ENCODE assay signal across 10 mouse cellular contexts in genomic region chr13:3750756-3751155, GRCm38 (mm10). TPM values are rescaled to one million over a fixed set of nuclear protein-coding genes. Genes with fewer than 3 reads are reported as not detected.
A peak's percentile ranks its signal among the peaks of the same experiment; 100 is the strongest.
DNase-seq lines count a peak whose midpoint lies in the region; ATAC-seq and TF ChIP-seq lines count a peak whose summit lies in the region.
"Had no signal": no experiment of that assay in that cellular context is flagged by ENCODE, and none has a peak within 500 bp of the region (broad histone marks: within the 10 kb centered on the region; RNA-seq: fewer than 3 reads in every experiment).

No protein-coding gene starts in this region.

- no peak for TF ChIP-seq CTCF in lung, postnatal 0 days (IDR thresholded peaks at IDR 0.05)

- no peaks in the 10 kb centered on the region for H3K36me3 ChIP-seq in lung, postnatal 0 days (ENCODE audit: insufficient read depth, low read length)
- no peaks in the 10 kb centered on the region for H3K36me3 ChIP-seq in hindbrain, embryonic 16.5 days (ENCODE audit: control insufficient read depth, insufficient read depth, low read length)

- H3K4me1 ChIP-seq in lung, postnatal 0 days (ENCODE audit: insufficient read depth, low read depth, low read length) = no peaks in the 10 kb centered on the region; the same call in 1 of the 2 replicates
- no peaks in the 10 kb centered on the region for H3K4me1 ChIP-seq in hindbrain, embryonic 16.5 days (ENCODE audit: control insufficient read depth, insufficient read depth, low read depth, low read length)

- no peaks in the 10 kb centered on the region for H3K27me3 ChIP-seq in lung, postnatal 0 days (replicated peaks; ENCODE audit: insufficient read depth, low read length)
- H3K27me3 ChIP-seq in hindbrain, embryonic 16.5 days (replicated peaks; ENCODE audit: control insufficient read depth, insufficient read depth, low read length) = no peaks in the 10 kb centered on the region

- H3K9ac ChIP-seq in lung, postnatal 0 days (replicated peaks; ENCODE audit: low read depth) = no peak overlapping the region
- H3K9ac ChIP-seq in hindbrain, embryonic 16.5 days (ENCODE audit: low read depth, low read length) = no peak overlapping the region

- TF ChIP-seq EP300 in lung, postnatal 0 days (IDR thresholded peaks at IDR 0.05) = peak; percentile 56; the same call in 1 of the 2 replicates

- DNase-seq in NIH3T3 (ENCODE audit: low read depth) = peak; percentile 45
- peak; percentile 77 for DNase-seq in lung, postnatal 0 days (ENCODE audit: low spot score)
- no peak for DNase-seq in left cerebral cortex, postnatal 14 days (ENCODE audit: low spot score in 2 of 2)
- DNase-seq in cerebellum, postnatal 36 days = no peak
- no peak for DNase-seq in embryo, embryonic 10 days (ENCODE audit: low spot score)

- 13% methylated on average over 1 of the region's 1 CpGs for WGBS in lung, postnatal 0 days
- WGBS in hindbrain, embryonic 16.5 days = 76% methylated on average over 1 of the region's 1 CpGs

- H3K4me3 ChIP-seq in lung, postnatal 0 days (ENCODE audit: low read depth, low read length) = no peak overlapping the region
- H3K4me3 ChIP-seq in hindbrain, embryonic 16.5 days (ENCODE audit: low read length) = no peak overlapping the region

- H3K9me3 ChIP-seq in lung, postnatal 0 days (ENCODE audit: low read length) = no peaks in the 10 kb centered on the region
- no peaks in the 10 kb centered on the region for H3K9me3 ChIP-seq in hindbrain, embryonic 16.5 days (ENCODE audit: control insufficient read depth, low read length)

- peak; percentile 37; the same call in 1 of the 2 replicates for ATAC-seq in common myeloid progenitor, adult 5-6 weeks (replicated peaks; ENCODE audit: low read depth, poor library complexity, severe bottlenecking)
- ATAC-seq in hematopoietic stem cell, adult 5-6 weeks (replicated peaks in 1 of 2; ENCODE audit: insufficient read depth in 1 of 2, low FRiP score in 2 of 2, low TSS enrichment in 1 of 2, low read depth in 1 of 2, poor library complexity in 2 of 2, severe bottlenecking in 2 of 2) = peak; percentile 31 to 37; a peak in 3 of 4 replicates
- ATAC-seq in lung, postnatal 0 days = peak; percentile 86
- ATAC-seq in hindbrain, embryonic 16.5 days = no peak

- intact Hi-C loops in left cerebral cortex, postnatal 14 days (cut with DNase I) = no loop called here

- no peak overlapping the region for H3K4me2 ChIP-seq in lung, postnatal 0 days (replicated peaks; ENCODE audit: low read depth, low read length)
- no peak overlapping the region for H3K4me2 ChIP-seq in hindbrain, embryonic 16.5 days (ENCODE audit: low read length)

- peak overlapping the region; percentile 59 for H3K27ac ChIP-seq in lung, postnatal 0 days (ENCODE audit: low read length)
- no peak overlapping the region for H3K27ac ChIP-seq in hindbrain, embryonic 16.5 days (ENCODE audit: low read depth, low read length)

RNA-seq across cellular contexts. Expression of gene Calml3, which starts 53.4 kb away (rescaled TPM):
- total RNA-seq in common myeloid progenitor, adult 5-6 weeks (2017) = not detected in 2 replicates
- total RNA-seq in hematopoietic stem cell, adult 5-6 weeks (2017) = not detected in 2 replicates
- polyA plus RNA-seq in lung, postnatal 0 days (2015; fragmentation: Nextera tagmentation; extraction: Ambion mirVana) = 0.19 and 0.21 TPM in 2 replicates
- total RNA-seq in left cerebral cortex, postnatal 14 days (2021) = not detected
- polyA plus RNA-seq in hindbrain, embryonic 16.5 days (2015; fragmentation: Nextera tagmentation; extraction: Ambion mirVana) = not detected in 2 replicates
- total RNA-seq: layer of hippocampus, postnatal 14 days had no signal
- polyA plus RNA-seq: cortical plate, adult 2 months had no signal

Comparison
In these comparisons a context has a peak if more than half of its experiments do, and no peak if none do; other contexts are left out.
1. DNase-seq: peak in NIH3T3 (single experiment) and lung, postnatal 0 days (single experiment); none in left cerebral cortex, postnatal 14 days (0 of 2), cerebellum, postnatal 36 days (0 of 2) and embryo, embryonic 10 days (single experiment).